Mouse (Mus musculus) adrenal gland, postnatal 14 days (tissue): ENCODE data around the gene Ins2. TPM values are rescaled to one million over a fixed set of nuclear protein-coding genes. Genes with fewer than 3 reads are reported as not detected.

Experiments used
- microRNA-seq, 2 experiments: library from miRNA; unstranded; fragments of <30 nt; microRNA quantifications; one replicate each; pipeline ENCODE4 v1.2.0; 2021
- total RNA-seq: library from RNA; stranded (reverse); gene quantifications from 2 replicates; pipeline ENCODE4 v1.2.3, GENCODE M21; 2021

Gene Ins2
- total RNA-seq, 1 experiment from 2014 or later, result not detected

Small RNAs within 50 kb of the gene (microRNA-seq; reads per million reads assigned to microRNA genes)
- gene Mir483, result 266 to 1,628 reads per million in 2 experiments

Other genes starting within 250 kb of the Ins2 start
- gene Tnnt3, start 244.5 kb downstream of the Ins2 start, total RNA-seq, result 1.1 and 1.8 TPM in 2 replicates
- gene Mrpl23, start 210.7 kb downstream of the Ins2 start, total RNA-seq, result 13.3 and 17.9 TPM in 2 replicates
- 119 and 187 TPM in 2 replicates for gene Igf2, start 76.6 kb downstream of the Ins2 start, total RNA-seq
- not detected in 2 replicates for gene Gm49394, start 73.4 kb downstream of the Ins2 start, total RNA-seq
- 485 and 500 TPM in 2 replicates for gene Th, start 187.7 kb upstream of the Ins2 start, total RNA-seq
- 0.45 TPM in 1 of 2 replicates, not detected in the other for gene Ascl2, start 225.9 kb upstream of the Ins2 start, total RNA-seq